ENCODE assay signal across 8 mouse cellular contexts in genomic region chr7:44462218-44463055, GRCm38 (mm10). TPM values are rescaled to one million over a fixed set of nuclear protein-coding genes. Genes with fewer than 3 reads are reported as not detected.
A peak's percentile ranks its signal among the peaks of the same experiment; 100 is the strongest.
DNase-seq lines count a peak whose midpoint lies in the region; ATAC-seq lines count a peak whose summit lies in the region.

No protein-coding gene starts in this region.

- no peak for DNase-seq in heart, adult 18-20 months
- peak; percentile 84 for DNase-seq in ES-CJ7 (ENCODE audit: low read depth, low spot score)
- DNase-seq in cerebellum, adult 9-11 months = peak; percentile 73
- DNase-seq in heart, postnatal 4 days = peak; percentile 62
- peak; percentile 61 for DNase-seq in right cerebral cortex, postnatal 4 days

- 19% methylated on average over 75 of the region's 77 CpGs for WGBS in heart, embryonic 14.5 days
- WGBS in limb, embryonic 12.5 days = 10% methylated on average over 77 of the region's 77 CpGs

- no peak for ATAC-seq in heart, embryonic 14.5 days (ENCODE audit: insufficient number of reproducible peaks, insufficient read depth, low FRiP score, low read depth)
- ATAC-seq in limb, embryonic 12.5 days (ENCODE audit: insufficient number of reproducible peaks, insufficient read depth, low FRiP score, low TSS enrichment, low read depth) = no peak
- no peak for ATAC-seq in activated CD4-positive, CD25-positive, alpha-beta regulatory T cell, adult 4 months

- H3K9ac ChIP-seq in heart, embryonic 14.5 days (ENCODE audit: low read length) = peak overlapping the region; percentile 55; the same call in 1 of the 2 replicates
- H3K9ac ChIP-seq in limb, embryonic 12.5 days (replicated peaks) = peak overlapping the region; percentile 52; the same call in 1 of the 2 replicates

- peaks cover 9 to 14% of the 10 kb centered on the region in 2 experiments; a peak in 3 of 4 replicates for H3K4me1 ChIP-seq in heart, embryonic 14.5 days (ENCODE audit: control insufficient read depth in 2 of 2, insufficient read depth in 2 of 2, low read length in 2 of 2)
- peaks cover 17% of the 10 kb centered on the region for H3K4me1 ChIP-seq in limb, embryonic 12.5 days (replicated peaks)

- no peak overlapping the region for H3K27ac ChIP-seq in heart, embryonic 14.5 days (replicated peaks in 1 of 2; ENCODE audit: control insufficient read depth in 1 of 2, insufficient read depth in 1 of 2, low read depth in 2 of 2, low read length in 2 of 2)
- H3K27ac ChIP-seq in limb, embryonic 12.5 days = no peak overlapping the region

- H3K36me3 ChIP-seq in heart, embryonic 14.5 days (ENCODE audit: control insufficient read depth, insufficient read depth, low read length) = peaks cover 24% of the 10 kb centered on the region
- H3K36me3 ChIP-seq in limb, embryonic 12.5 days = no peaks in the 10 kb centered on the region

- peak overlapping the region; percentile 5 to 14; a peak in 3 of 4 replicates for H3K4me3 ChIP-seq in heart, embryonic 14.5 days (ENCODE audit: control insufficient read depth in 1 of 2, insufficient read depth in 1 of 2, low read depth in 1 of 2, low read length in 2 of 2)
- H3K4me3 ChIP-seq in limb, embryonic 12.5 days (replicated peaks) = peak overlapping the region; percentile 40

- no peaks in the 10 kb centered on the region for H3K9me3 ChIP-seq in heart, embryonic 14.5 days (ENCODE audit: control insufficient read depth, low read length)
- no peaks in the 10 kb centered on the region for H3K9me3 ChIP-seq in limb, embryonic 12.5 days

- H3K4me2 ChIP-seq in heart, embryonic 14.5 days (ENCODE audit: low read length) = peak overlapping the region; percentile 62
- peak overlapping the region; percentile 63 for H3K4me2 ChIP-seq in limb, embryonic 12.5 days

- H3K27me3 ChIP-seq in heart, embryonic 14.5 days (ENCODE audit: control insufficient read depth, insufficient read depth, low read length) = peaks cover 27% of the 10 kb centered on the region
- peaks cover 73% of the 10 kb centered on the region for H3K27me3 ChIP-seq in limb, embryonic 12.5 days

RNA-seq across cellular contexts. Expression of gene Aspdh, which starts 2.8 kb away (rescaled TPM):
- 0.34 and 1.4 TPM in 2 replicates for polyA plus RNA-seq in heart, embryonic 14.5 days (2014; fragmentation: Nextera tagmentation; extraction: Ambion mirVana)
- total RNA-seq in heart, adult 18-20 months (2021) = 1 to 10 TPM in 1 of 2 experiments, under 1 TPM in 1; 0.41 to 1.4 TPM
- total RNA-seq in heart, postnatal 4 days (2021) = 1 to 10 TPM; 2.2 TPM
- polyA plus RNA-seq in limb, embryonic 12.5 days (2016; fragmentation: Nextera tagmentation; extraction: Ambion mirVana) = 0.56 TPM in 1 of 2 replicates, not detected in the other
- not detected for polyA plus RNA-seq in activated CD4-positive, CD25-positive, alpha-beta regulatory T cell, adult 4 months (2017; shearing (Covaris generic))

RNA-seq across cellular contexts. Expression of gene Josd2, which starts 5.3 kb away (rescaled TPM):
- polyA plus RNA-seq in heart, embryonic 14.5 days (2014; fragmentation: Nextera tagmentation; extraction: Ambion mirVana) = 128 and 131 TPM in 2 replicates
- 100 to 1,000 TPM in 1 of 2 experiments, 10 to 100 TPM in 1; 98.6 to 108 TPM for total RNA-seq in heart, adult 18-20 months (2021)
- 10 to 100 TPM; 71.8 to 81.4 TPM for total RNA-seq in heart, postnatal 4 days (2021)
- polyA plus RNA-seq in limb, embryonic 12.5 days (2016; fragmentation: Nextera tagmentation; extraction: Ambion mirVana) = 72.9 and 76.5 TPM in 2 replicates
- polyA plus RNA-seq in activated CD4-positive, CD25-positive, alpha-beta regulatory T cell, adult 4 months (2017; shearing (Covaris generic)) = 10 to 100 TPM; 39.9 to 67.9 TPM

RNA-seq across cellular contexts. Expression of gene Lrrc4b, which starts 33.6 kb away (rescaled TPM):
- polyA plus RNA-seq in heart, embryonic 14.5 days (2014; fragmentation: Nextera tagmentation; extraction: Ambion mirVana) = 4.1 and 4.5 TPM in 2 replicates
- total RNA-seq in heart, adult 18-20 months (2021) = 10 to 100 TPM; 31.2 to 66.0 TPM
- total RNA-seq in heart, postnatal 4 days (2021) = 10 to 100 TPM; 50.2 to 51.9 TPM
- 0.86 and 0.98 TPM in 2 replicates for polyA plus RNA-seq in limb, embryonic 12.5 days (2016; fragmentation: Nextera tagmentation; extraction: Ambion mirVana)
- not detected for polyA plus RNA-seq in activated CD4-positive, CD25-positive, alpha-beta regulatory T cell, adult 4 months (2017; shearing (Covaris generic))

RNA-seq across cellular contexts. Expression of gene Emc10, which starts 33.9 kb away (rescaled TPM):
- polyA plus RNA-seq in heart, embryonic 14.5 days (2014; fragmentation: Nextera tagmentation; extraction: Ambion mirVana) = 101 and 114 TPM in 2 replicates
- 10 to 100 TPM; 79.6 to 85.6 TPM for total RNA-seq in heart, adult 18-20 months (2021)
- 10 to 100 TPM; 91.4 to 93.4 TPM for total RNA-seq in heart, postnatal 4 days (2021)
- 93.6 and 111 TPM in 2 replicates for polyA plus RNA-seq in limb, embryonic 12.5 days (2016; fragmentation: Nextera tagmentation; extraction: Ambion mirVana)
- polyA plus RNA-seq in activated CD4-positive, CD25-positive, alpha-beta regulatory T cell, adult 4 months (2017; shearing (Covaris generic)) = 10 to 100 TPM; 23.7 to 25.6 TPM

RNA-seq across cellular contexts. Expression of gene Fam71e1, which starts 33.9 kb away (rescaled TPM):
- polyA plus RNA-seq in heart, embryonic 14.5 days (2014; fragmentation: Nextera tagmentation; extraction: Ambion mirVana) = 8.7 and 9.2 TPM in 2 replicates
- 1 to 10 TPM; 1.6 to 4.3 TPM for total RNA-seq in heart, adult 18-20 months (2021)
- 1 to 10 TPM; 6.3 to 6.7 TPM for total RNA-seq in heart, postnatal 4 days (2021)
- 19.0 and 27.5 TPM in 2 replicates for polyA plus RNA-seq in limb, embryonic 12.5 days (2016; fragmentation: Nextera tagmentation; extraction: Ambion mirVana)
- polyA plus RNA-seq in activated CD4-positive, CD25-positive, alpha-beta regulatory T cell, adult 4 months (2017; shearing (Covaris generic)) = 1 to 10 TPM; 3.3 to 4.0 TPM

Comparison
In these comparisons a context has a peak if more than half of its experiments do, and no peak if none do; other contexts are left out.
1. DNase-seq: peak in ES-CJ7 (single experiment), cerebellum, adult 9-11 months (single experiment), heart, postnatal 4 days (single experiment) and right cerebral cortex, postnatal 4 days (single experiment); none in heart, adult 18-20 months (0 of 2).